Mouse (Mus musculus) cerebellum, postnatal 10 days (tissue): ENCODE results near the gene Itih4.
A peak's percentile ranks its signal among the peaks of the same experiment; 100 is the strongest.

Source experiments
- DNase-seq, 2 experiments: peaks; one replicate each; pipeline ENCODE4 v3.0.0; 2021; ENCODE audit warnings: mixed read lengths in 2 of 2

Gene Itih4

DNA sequence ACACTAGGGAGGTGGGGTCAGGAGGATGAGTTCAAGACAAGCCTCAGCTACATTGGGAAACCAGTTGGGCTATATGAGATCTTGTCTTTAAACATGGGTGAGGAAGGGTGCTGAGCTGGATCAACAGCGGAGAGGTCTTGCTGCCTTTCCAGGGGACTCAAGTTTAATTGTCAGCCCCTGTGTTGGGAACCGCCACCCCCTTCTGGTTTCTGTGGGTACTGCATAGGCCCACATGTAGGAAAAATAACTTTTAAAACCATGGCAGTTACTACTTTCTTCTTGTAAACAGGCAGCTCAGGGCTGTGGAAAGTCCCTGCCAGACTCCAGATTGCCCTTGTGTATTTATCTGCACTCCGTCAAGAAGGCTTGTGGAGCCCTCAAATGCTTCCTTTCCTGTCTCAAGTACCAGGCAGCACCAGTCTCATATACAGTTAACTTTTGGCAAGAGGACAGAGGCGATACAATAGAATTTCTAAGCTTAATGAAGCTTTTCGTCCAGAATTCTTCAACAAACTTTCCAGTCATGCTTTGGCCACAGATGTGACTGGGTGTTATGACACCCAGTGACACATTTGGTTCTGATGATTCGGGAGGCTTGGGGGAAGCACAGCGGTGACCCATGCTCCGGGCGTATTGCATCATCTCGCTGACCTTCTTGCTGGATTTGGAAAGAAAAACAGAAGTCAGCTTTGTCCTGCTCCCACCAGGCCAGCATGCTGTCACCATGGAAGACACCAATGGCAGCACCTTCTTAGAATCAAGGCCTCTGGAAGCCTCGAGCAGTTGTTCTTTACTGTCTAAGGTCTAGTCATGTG is 57.8 kb downstream of the Itih4 start:
- DNase-seq, result peak; percentile 69 to 77

- DNase-seq, result no peak
Observed at GRCm38 (mm10) chr14:30944745-30945144, 58.5 kb downstream of the Itih4 start.

DNA sequence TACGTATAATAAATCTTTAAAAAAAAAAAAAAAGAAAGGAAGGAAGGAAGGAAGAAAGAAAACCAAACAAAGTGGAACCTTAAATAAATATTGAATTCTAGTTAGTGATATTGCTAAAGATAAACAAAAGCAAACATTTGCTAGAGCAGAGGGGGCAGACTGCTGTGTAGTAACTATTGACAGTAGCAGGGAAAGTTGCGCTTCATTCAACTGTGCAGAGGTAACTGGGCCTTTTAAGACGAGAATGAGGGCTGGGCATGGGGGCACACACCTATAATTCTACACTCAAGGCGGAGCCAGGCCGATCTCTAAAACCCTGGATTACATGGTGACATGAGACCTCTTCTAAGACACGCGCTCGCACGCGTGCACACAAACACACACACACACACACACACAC is 63.7 kb downstream of the Itih4 start:
- DNase-seq, result no peak

GRCm38 (mm10) chr14:30951154-30951825 is 65.0 kb downstream of the Itih4 start, which contains the start of gene Nek4:
Gene Nek4 (plus strand): TSS chr14:30951377.
- peak; percentile 96 to 98 for DNase-seq
